Mouse (Mus musculus): ENCODE results near the gene Creb3l4.
"Not testable (repeated sequence)": the region's sequence is repeated elsewhere in the genome, so short reads cannot be mapped to it uniquely, and the experiment has no call there.

Creb3l4 gene

DNA sequence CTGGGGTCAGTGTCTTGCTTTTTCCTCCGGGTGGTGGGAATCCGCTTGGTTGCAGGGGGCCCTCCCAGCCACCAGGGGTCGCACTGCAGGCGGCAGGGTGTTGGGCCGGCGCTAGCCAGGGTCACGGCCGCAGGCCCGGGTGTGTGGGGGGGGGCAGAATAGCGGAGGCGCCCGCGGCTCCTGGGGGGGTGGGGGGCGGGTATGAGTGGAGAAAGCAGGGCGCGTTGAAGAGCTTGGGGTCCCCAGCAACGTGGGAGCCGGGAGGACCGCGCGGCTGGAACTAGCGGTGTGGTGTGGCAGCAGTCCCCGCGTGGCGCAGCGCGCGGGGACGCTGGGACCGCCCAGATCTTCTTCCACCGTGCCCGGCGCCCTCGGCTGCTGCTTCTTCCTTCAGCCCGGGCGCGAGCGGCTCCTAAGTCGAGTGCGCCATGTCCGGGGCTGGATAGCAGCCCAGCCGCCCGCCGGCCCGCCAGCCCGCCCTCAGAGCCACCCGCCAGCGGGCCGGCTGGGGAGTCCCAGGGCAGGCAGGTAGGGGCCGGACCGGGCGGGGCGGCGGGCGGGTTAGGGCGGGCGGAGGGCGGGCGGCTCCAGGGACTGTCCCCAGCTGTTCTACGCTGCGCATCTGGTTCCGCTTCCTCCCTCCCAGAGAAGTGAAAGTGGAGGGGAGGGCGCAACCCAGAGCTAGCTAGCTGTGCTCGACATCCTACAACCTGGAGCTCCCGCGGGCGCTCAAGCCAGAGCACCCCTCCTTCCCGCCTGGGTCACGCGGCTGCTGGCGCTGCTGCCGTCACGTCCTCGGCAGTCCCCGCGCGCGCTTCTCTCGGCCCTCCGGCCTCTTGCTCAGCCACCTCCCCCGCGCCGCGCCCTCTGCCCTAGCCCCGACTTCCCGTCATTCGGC is 22.0 kb upstream of the Creb3l4 start, which contains the start of gene Dennd4b:
Dennd4b (plus strand) TSS at position 152 of the 898 bp plus-strand sequence.
- in situ Hi-C loops (cut with MboI; ENCODE audit: low sequenced_read_pairs), result no loop called here

DNA sequence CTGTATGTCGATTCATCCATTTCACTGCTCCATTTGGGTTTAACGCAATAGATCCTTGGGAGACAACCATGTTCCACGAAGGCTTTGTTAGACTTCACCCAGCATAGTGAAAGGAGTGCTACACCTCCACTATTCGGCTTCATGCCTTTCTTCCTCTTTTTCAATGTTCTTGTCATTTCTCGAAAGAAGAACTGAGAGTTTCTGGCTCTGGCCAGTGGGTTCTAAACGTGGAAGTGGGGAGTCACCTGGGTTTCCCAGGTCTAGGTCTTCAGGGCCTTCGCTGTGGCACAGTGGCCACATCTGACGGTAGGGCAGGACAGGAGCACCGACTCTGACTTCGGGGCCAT is 21.3 kb upstream of the Creb3l4 start:
- in situ Hi-C loops (cut with MboI; ENCODE audit: low sequenced_read_pairs), result no loop called here

DNA sequence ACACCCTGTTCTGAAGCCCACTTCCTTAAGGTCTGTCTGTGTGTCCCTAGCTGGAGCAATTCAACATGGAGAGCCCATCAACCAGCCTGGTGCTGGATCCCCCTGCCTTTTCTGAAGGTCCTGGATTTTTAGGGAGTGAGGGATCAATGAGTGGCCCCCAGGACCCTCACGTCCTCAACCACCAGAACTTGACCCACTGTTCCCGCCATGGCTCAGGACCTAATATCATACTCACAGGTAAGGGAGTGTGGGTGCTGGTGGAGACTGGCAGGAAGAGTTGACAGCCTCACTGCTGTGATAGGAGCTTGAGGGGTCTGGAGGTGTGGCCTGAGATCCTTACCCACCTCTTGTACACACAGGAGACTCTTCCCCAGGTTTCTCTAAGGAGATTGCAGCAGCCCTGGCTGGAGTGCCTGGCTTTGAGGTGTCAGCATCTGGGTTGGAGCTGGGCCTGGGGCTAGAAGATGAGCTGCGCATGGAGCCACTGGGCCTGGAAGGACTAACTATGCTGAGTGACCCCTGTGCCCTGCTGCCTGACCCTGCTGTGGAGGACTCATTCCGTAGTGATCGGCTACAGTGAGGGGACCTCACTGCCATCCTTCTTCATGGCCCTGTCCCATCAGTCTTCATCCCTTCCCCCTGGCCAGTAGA is 19.9 kb upstream of the Creb3l4 start:
- in situ Hi-C loops (cut with MboI; ENCODE audit: low sequenced_read_pairs), result no loop called here

DNA sequence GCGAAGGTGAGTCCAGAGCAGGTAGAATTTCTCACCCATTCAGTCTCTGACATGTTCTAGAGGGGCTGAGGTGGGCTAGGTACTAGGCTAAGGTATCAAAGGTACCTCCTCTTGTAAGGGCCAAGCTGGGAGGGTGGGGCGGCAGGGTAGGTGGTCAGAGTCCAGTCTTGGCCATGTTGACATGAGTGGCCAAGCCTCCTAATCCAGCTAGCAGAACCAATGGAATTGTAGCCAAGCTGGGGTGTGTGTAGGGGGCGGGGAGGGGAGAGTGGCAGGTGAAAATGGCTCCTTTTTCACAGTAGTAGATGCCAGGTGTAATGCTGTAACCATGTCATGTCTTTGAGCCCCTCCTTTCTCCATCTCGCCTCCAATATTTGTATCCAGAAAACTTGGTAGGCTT is 15.2 kb upstream of the Creb3l4 start:
- in situ Hi-C loops (cut with MboI; ENCODE audit: low sequenced_read_pairs), result no loop called here

DNA sequence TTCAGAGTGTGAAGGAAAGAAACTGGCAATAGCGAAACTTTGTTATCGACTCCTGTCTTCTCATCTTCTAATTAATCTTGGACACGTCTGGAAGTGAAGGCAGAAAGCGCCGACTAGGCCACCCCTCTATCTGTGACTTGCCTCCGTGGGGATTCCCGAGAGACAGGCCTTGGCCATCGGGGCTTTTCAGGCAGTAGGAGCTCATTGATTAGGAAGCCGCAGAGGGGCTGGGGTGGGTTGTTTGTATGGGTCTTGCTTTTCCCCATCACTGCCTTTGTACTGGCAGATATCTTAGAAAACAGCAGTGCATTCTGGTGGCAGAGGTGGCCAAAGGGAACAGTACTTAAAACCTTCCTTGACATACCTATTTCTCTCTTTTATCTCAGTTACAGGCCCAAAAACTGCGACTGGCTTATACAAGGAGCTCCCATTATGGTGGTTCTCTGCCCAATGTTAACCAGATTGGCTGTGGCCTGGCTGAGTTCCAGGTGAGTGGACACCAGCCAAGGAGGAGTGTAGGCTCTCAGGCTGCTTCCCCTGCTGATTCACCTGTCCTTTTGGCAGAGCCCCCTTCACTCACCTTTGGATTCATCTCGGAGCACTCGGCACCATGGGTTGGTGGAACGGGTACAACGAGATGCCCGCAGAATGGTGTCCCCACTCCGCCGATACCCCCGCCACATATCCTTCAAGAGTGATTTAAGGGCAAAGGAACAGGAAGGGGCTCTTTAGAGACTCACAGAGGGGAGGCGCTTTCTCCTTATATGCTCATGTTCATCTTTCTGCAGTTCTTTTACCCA is 13.6 kb upstream of the Creb3l4 start:
- in situ Hi-C loops (cut with MboI; ENCODE audit: low sequenced_read_pairs), result no loop called here

DNA sequence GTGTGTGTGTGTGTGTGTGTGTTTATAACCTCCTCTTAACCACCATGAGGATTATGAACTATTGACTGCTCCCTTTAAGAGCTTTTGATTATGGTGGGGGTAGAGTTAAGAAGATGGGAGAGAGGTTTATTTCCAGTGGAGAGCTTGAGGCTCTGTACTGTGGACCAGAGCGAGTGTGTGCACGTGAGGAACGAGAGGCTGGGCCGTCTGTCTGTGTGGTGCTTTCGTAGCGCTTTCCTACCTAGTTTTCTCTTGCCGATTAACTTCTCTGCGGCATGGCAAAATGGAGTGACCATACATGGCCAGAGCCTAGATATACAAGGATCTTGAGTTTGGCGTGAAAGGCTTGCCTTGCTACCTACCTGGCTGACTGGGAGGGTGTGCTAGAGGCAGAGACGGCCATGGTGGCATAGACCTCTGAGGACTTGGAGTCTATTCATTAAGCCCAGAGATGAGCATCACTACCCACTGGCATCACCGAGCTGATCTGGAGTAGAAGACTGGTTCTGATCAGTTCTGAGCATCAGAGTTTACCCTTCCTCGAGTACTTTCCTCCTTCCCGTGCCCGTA is 12.6 kb upstream of the Creb3l4 start:
- in situ Hi-C loops (cut with MboI; ENCODE audit: low sequenced_read_pairs), result no loop called here

DNA sequence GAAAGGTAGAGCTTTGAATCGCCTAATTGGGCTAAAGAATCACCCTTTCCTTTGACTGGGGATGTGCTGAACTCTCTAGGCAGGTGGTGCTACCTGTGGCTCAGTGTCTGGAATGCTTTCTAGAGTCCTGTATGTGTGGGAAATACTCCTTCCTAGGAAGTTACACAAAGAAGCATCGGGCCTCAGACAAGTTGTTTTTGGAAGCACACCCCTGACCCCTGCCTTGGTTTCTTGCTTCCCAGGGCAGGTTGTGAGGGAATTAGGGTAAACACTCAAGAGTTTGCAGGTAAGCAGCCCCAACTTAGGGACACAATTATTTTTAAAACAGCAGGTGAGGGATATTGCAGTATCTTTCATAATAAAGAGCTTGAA is 11.9 kb upstream of the Creb3l4 start:
- in situ Hi-C loops (cut with MboI; ENCODE audit: low sequenced_read_pairs), result no loop called here

DNA sequence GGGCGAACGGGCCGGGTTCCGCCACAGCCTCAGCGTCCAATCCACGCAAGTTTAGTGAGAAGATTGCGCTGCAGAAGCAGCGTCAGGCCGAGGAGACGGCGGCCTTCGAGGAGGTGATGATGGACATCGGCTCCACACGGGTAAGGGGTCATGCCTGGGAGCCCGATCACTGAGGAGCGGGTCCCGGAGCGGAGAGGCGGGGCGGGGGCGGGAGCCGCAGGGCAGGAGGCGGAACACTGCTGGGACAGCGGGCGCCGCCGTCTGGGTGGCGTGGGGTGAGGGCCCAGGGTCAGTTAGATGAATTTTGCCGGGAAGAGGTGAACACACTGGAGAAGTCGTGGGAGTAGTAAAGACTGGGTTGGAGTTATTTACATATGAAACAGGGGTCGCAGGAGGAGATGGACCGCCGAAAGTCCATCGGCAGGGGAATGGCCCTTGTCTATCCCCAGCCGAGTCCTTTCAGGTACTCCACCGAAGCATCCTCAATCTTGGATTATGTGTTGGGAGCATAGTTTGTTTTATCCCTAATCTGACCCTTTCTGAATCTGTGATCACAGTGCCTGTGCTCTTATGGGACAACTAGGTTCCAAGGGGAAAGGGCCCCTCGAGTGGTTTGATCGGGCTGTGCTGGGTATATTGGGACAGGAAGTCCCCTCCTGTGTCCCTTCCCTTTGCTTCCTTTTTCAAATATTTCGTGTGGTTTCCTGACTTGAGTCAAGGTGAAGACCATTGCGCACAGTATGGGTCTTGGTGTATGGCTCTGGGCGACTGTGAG is 11.3 kb upstream of the Creb3l4 start:
- in situ Hi-C loops (cut with MboI; ENCODE audit: low sequenced_read_pairs), result no loop called here

DNA sequence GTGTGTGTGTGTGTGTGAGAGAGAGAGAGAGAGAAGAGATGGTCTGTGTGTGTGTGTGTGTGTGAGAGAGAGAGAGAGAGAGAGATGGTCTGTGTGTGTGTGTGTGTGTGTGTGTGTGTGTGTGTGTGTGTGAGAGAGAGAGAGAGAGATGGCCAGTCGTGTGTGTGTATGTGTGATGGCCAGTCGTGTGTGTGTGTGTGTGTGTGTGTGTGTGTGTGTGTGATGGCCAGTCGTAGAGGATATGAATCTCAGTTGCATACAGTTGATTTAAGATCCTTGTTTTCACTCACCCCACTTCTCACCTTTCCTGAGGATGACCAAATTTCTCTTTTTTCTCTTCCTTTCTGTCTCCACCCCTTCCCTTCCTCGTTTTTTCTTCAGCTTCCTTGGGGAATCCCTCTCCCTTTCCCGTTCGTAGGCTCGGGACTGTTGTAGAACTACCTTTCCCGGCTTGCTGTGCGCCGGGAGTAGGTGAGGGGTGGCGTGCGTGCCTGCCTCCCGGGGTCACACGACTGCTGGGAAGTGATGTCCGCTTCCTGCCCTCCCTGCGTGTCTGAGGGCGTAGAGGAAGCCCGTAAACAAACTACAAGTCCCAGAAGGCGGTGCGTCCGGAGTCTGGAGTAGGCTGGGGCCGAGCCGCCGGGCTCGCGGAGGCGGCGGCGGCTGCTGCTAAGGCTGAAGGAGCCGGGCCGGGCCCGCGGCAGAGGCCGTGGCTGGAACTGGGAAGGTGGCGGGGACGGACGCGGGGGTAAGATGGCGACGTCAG is 10.5 kb upstream of the Creb3l4 start, which contains the start of gene Crtc2:
Crtc2 (plus strand) TSS at position 511 of the 766 bp plus-strand sequence.
- in situ Hi-C loops (cut with MboI; ENCODE audit: low sequenced_read_pairs), result no loop called here

DNA sequence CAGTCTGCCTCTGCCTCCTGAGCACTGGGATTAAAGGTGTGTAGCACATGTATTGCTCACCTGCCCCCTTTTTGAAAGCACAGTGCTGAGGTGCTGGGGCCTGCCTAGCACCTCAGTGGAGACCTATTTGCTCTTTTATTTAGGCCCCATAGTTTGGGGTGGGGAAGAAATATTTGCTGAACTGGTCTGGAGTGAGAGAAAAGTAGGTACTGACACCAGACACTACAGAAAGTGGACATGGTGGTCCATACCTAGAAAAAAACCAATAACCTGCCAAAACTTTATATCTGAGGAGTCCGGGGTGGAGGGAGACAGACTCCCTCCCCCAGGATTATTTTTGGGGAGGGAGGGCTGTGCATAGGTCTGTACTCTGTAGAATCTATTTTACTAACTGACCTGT is 9.9 kb upstream of the Creb3l4 start:
- in situ Hi-C loops (cut with MboI; ENCODE audit: low sequenced_read_pairs), result not testable (repeated sequence)

DNA sequence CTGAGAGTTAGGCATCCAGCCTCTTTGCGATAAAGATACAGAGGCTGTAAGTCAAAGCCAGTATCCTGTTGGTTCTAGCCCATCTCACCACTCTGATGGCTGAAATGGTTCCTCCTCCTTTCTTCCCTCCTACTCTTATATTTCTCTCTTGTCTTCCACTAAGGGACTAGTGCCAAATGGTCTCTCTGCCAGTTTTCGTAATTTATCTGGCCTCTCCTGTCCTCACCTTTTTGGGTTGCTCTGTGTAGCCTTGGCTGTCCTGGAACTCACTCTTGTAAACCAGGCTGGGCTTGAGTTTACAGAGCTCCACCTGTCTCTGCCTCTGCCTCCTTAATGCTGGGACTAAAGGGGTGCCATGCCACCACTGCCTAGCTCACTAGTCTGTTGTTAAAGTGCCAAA is 9.3 kb upstream of the Creb3l4 start:
- in situ Hi-C loops (cut with MboI; ENCODE audit: low sequenced_read_pairs), result not testable (repeated sequence)

DNA sequence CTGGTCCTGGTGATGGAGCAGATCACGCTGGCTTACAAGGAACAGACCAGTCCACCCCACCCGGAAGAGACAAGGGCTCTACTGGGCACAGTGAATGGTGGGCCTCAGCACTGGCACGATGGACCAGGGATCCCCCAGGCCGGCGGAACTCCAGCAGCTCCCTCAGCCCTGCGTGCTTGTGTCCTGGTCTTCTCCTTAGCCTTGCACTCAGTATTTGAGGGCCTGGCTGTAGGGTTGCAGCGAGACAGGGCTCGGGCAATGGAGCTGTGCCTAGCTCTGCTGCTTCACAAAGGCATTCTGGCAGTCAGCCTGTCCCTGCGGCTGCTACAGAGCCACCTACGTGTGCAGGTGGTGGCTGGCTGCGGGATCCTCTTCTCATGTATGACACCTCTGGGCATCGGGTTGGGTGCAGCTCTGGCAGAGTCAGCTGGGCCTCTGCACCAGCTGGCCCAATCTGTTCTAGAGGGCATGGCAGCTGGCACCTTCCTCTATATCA is 8.5 kb upstream of the Creb3l4 start:
- in situ Hi-C loops (cut with MboI; ENCODE audit: low sequenced_read_pairs), result not testable (repeated sequence)

DNA sequence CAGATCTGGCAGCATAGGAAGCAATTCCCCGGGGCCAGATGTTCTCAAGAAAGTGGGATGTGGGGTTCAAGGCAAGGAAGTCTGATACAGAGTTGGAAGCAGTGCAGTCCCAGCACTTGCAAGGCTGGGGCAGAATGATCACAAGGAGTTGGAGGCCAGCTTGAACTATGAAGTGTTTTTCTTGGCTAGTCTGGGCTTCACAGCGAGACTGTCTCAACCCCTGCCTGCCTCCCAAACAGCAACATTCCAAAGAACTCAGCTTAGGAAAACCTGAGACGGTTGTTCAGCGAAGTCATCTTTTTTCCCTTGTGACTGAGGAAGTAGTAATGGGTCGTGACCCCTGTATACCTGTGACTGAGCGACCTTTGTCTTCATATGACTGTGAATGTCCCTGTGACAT is 7.5 kb upstream of the Creb3l4 start:
- in situ Hi-C loops (cut with MboI; ENCODE audit: low sequenced_read_pairs), result no loop called here

DNA sequence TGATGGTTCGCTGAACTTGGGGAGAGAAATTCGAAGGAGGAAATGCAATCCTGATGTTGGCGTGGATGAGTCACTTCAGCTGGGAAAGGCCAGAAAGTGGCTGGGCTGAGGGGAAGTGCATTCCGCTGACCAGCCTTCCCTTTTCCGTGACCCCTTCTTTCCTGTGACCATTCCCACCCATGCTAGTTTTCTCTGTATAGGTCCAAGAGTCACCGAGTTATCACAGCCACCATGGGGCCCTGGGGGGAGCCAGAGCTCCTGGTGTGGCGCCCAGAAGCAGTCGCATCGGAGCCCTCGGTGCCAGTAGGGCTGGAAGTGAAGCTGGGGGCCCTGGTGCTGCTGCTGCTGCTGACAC is 5.4 kb upstream of the Creb3l4 start:
- in situ Hi-C loops (cut with MboI; ENCODE audit: low sequenced_read_pairs), result no loop called here

DNA sequence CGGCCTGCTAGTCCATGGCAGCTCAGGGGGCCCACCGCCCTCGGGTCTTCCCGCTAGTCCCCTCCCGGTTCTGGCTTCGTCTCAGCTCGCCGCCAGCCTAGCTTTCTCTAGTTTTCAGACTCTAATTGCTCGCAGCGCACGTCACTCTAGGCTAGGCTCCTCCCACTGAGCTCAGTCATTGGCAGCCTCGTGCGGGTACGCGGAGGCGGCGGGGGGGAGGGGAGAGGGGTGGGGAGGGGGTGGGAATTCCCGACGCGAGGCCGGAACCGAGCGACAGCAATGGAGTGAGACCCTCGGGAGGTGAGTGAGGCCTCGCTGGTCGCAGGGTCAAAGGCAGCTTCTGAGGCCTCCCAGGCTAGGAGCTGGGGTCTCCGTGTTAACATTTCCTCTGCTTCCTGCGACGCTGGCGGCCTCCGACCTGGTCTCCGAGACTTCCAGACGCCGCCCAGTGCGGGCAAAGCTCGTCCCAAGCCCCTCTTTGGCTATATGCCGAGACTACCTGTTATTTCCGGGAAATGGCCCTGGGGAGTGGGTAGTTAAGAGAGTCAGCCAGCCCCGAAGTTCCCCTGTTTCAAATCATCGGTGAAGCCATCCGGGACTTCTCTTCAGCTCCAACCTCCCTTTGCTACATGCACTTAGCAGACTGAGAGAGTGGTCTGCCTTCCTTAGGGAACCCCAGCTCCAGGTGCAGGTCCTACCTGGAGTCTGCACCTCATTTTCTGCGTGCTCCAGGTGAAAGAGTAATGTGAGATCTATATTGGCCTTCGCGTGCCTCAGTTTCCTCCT is 4.8 kb upstream of the Creb3l4 start, which contains the start of gene Slc39a1:
Slc39a1 (plus strand) TSS at position 213 of the 786 bp plus-strand sequence.
- in situ Hi-C loops (cut with MboI; ENCODE audit: low sequenced_read_pairs), result no loop called here

DNA sequence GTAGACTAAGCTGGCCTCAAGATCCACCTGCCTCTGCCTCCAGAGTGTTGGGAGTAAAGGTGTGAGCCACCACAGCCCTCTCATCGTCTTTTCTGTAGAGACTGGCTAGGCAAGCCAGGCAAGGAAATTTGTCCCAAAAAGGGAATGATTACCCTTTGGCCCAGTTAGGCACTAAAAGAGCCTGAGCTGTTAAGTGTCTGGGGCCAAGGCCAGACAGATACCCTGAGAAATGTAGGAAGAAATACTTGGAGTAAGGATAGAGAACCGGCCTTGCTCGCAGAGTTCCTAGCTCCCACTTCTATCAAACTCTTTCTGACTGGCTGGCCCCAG is 4.3 kb upstream of the Creb3l4 start:
- in situ Hi-C loops (cut with MboI; ENCODE audit: low sequenced_read_pairs), result no loop called here

DNA sequence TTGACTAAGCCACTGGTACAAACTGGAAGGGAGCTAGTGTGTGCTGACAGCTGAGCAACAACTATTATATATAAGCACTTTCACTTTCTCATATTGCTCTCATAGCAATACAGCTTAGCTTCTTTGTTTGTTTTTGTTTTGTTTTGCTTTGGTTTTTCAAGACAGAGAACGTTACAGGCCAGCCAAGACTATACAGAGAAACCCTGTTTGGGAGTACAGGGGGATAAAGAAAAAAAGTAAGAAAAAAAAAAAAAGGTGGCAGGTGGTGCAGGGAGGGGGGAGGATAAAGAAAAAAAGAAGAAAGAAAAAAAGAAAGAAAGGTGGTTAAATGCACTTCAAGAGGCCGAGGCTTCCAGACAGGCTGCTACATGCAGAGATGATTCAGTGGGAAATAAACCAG is 2.1 kb upstream of the Creb3l4 start:
- in situ Hi-C loops (cut with MboI; ENCODE audit: low sequenced_read_pairs), result no loop called here

DNA sequence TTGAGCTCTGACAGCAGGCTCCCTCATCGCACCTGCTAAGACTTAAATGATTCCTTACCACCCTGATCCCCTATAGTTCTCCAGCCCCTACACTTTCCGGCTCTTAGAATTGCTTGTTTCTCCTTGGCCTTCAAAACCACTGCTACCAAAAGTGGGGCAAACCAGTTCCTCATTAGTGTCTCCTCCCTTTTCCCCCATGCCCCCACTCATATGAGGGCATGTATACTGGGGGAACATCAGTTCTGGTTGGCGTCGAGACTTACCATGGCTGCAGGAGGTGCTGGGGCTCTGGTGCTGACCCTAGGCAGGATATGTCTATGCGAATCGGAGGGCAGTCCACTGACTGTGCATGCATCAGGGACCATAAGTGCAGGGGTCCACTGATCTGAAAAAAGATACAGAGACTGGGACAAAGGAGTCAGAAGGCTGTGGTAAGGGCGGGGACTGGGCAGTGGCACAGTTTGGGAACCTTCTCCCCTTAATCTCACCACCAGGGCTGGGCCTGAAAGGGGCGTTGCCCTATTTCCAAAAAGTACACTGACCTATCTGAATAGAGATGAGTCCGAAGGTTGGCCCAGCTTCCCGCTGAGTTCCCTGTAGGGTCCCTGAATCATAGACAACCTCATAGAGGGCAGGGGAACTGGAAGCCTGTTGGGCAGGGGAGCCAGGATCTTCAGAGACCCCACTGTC is 1.5 kb downstream of the Creb3l4 start:
- in situ Hi-C loops (cut with MboI; ENCODE audit: low sequenced_read_pairs), result no loop called here

Data from CH12F3 (cell line).